Mouse (Mus musculus) heart, embryonic 14.5 days (tissue): ENCODE results near the gene Ankrd42. TPM values are rescaled to one million over a fixed set of nuclear protein-coding genes. Genes with fewer than 3 reads are reported as not detected.

ENCODE experiments used
- ATAC-seq: fragments of 200-750 bp; cut with Nextera tagmentation; 2 replicates; pipeline ENCODE4 v1.8.0; 2017; ENCODE audit warnings: low read depth, moderate TSS enrichment; ENCODE audit not compliant: insufficient number of reproducible peaks, insufficient read depth, low FRiP score
- H3K27ac ChIP-seq, 2 experiments: fragments of 200-500 bp in 1 of 2; fragments of 300-500 bp in 1 of 2; sonication (generic) in 1 of 2; replicated peaks in 1 of 2; 2 replicates each; pipeline ENCODE4 v1.5.1; 2012 to 2014; ENCODE audit warnings: low read depth in 2 of 2, low read length in 2 of 2, control low read depth in 1 of 2, mild to moderate bottlenecking in 1 of 2, mixed read lengths in 1 of 2; ENCODE audit not compliant: control insufficient read depth in 1 of 2, insufficient read depth in 1 of 2
- H3K27me3 ChIP-seq: fragments of 300-500 bp; sonication (generic); 2 replicates; pipeline ENCODE4 v1.6.1; 2014; ENCODE audit warnings: mild to moderate bottlenecking, low read length, control low read depth; ENCODE audit not compliant: control insufficient read depth, insufficient read depth
- H3K36me3 ChIP-seq: fragments of 300-500 bp; sonication (generic); 2 replicates; pipeline ENCODE4 v1.6.1; 2014; ENCODE audit warnings: mild to moderate bottlenecking, control low read depth, low read length, mixed read lengths; ENCODE audit not compliant: control insufficient read depth, insufficient read depth
- H3K4me1 ChIP-seq, 2 experiments: fragments of 200-500 bp in 1 of 2; fragments of 300-500 bp in 1 of 2; sonication (generic) in 1 of 2; 2 replicates each; pipeline ENCODE4 v1.6.1; 2012 to 2014; ENCODE audit warnings: low read length in 2 of 2, control low read depth in 1 of 2, mixed read lengths in 1 of 2; ENCODE audit not compliant: control insufficient read depth in 2 of 2, insufficient read depth in 2 of 2
- H3K4me2 ChIP-seq: fragments of 300-500 bp; sonication (generic); 2 replicates; pipeline ENCODE4 v1.6.1; 2014; ENCODE audit warnings: mild to moderate bottlenecking, low read length
- H3K4me3 ChIP-seq, 2 experiments: fragments of 200-500 bp in 1 of 2; fragments of 300-500 bp in 1 of 2; sonication (generic) in 1 of 2; 2 replicates each; pipeline ENCODE4 v1.5.1; 2012 to 2014; ENCODE audit warnings: low read length in 2 of 2, mild to moderate bottlenecking in 2 of 2, control low read depth in 1 of 2, low read depth in 1 of 2, moderate library complexity in 1 of 2; ENCODE audit not compliant: control insufficient read depth in 1 of 2, insufficient read depth in 1 of 2
- H3K9ac ChIP-seq: fragments of 300-500 bp; sonication (generic); 2 replicates; pipeline ENCODE4 v1.6.1; 2014; ENCODE audit warnings: mild to moderate bottlenecking, low read length
- H3K9me3 ChIP-seq: fragments of 300-500 bp; sonication (generic); 2 replicates; pipeline ENCODE4 v1.6.1; 2016; ENCODE audit warnings: low read length, control low read depth; ENCODE audit not compliant: control insufficient read depth
- WGBS: fragments of 180-500 bp; shearing (Covaris S2); extraction: QIAGEN DNeasy Blood & Tissue Kit; methylation state at CpG from one replicate; pipeline ENCODE4 v1.1.7; 2014; 5-methylcytosine and 5-hydroxymethylcytosine counted together
- polyA plus RNA-seq: library from polyadenylated mRNA; unstranded; fragments of >200 nt; fragmentation: Nextera tagmentation; extraction: Ambion mirVana; gene quantifications from 2 replicates; pipeline ENCODE4 v1.2.1, GENCODE M21; 2014

Gene Ankrd42
- polyA plus RNA-seq, 1 experiment from 2014 or later = 2.6 TPM

GRCm38 (mm10) chr7:92560986-92561876, 75.7 kb downstream of the Ankrd42 start, which contains the start of gene Ccdc90b:
Gene Ccdc90b, plus strand, starts transcription at chr7:92561149.
- ATAC-seq = peak; percentile 98
- Histone ChIP-seq H3K27ac (peak within 1 kb of the TSS; percentile 93 to 94), H3K36me3 (peaks cover 10% of the 10 kb centered on the region), H3K27me3 (no peaks in the 10 kb centered on the region), H3K9ac (peak within 1 kb of the TSS; percentile 84), H3K4me1 (peaks cover 0 to 4% of the 10 kb centered on the region in 2 experiments; a peak in 2 of 4 replicates), H3K9me3 (no peaks in the 10 kb centered on the region), H3K4me2 (peak within 1 kb of the TSS; percentile 83), H3K4me3 (peak within 1 kb of the TSS; percentile 77 to 78)
- WGBS = under 1% methylated on average over 60 of the region's 60 CpGs

DNA sequence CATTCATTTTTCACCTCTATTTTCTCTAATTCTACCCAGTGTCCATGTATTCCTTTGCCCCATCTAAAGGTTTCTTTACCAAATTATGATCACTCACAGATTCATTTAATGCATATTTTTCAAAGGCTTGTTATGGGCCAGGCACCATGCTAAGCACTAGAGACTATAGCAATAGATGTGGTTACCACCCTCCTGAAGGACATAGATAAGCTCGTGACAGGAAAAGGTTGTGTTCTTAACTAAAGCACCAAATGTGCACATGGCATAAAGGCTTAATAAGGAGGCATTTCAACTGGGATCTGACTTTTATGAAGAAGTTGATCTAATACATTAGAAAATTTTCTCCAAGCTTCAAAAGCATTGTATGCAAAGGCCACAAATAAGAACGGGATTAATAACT, 78.2 kb downstream of the Ankrd42 start:
- Histone ChIP-seq H3K9me3 (no peaks in the 10 kb centered on the region), H3K4me1 (peaks cover 0 to 4% of the 10 kb centered on the region in 2 experiments; a peak in 2 of 4 replicates), H3K9ac (no peak overlapping the region), H3K27ac (no peak overlapping the region), H3K27me3 (no peaks in the 10 kb centered on the region), H3K4me3 (no peak overlapping the region), H3K4me2 (no peak overlapping the region), H3K36me3 (0 out of 2 replicates have a peak, but pooled peaks cover 3% of the 10 kb centered on the region)
- no peak for ATAC-seq
- 85% methylated on average over 2 of the region's 2 CpGs for WGBS

DNA sequence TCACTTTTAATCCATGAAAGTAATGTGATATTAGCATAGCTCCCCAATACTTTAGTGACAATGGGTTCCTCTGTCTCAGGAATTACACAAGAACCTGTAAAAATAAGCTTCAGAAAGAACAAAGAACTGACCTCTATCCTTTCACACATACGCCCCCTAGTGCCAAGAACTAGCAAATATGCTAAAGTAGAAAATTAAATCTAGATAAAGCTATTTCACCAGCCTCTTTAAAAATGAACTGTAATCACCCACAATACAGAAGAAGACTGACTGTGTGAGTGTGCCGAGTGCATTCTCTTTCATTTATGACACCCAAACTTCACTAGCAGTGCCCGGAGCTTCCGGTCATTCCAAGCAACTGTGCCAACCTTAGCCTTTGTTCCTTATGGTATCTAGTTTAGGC, 86.0 kb downstream of the Ankrd42 start:
- Histone ChIP-seq H3K9ac (no peak overlapping the region), H3K36me3 (no peaks in the 10 kb centered on the region), H3K4me2 (no peak overlapping the region), H3K27me3 (no peaks in the 10 kb centered on the region), H3K27ac (no peak overlapping the region), H3K4me3 (no peak overlapping the region), H3K4me1 (no peaks in the 10 kb centered on the region), H3K9me3 (no peaks in the 10 kb centered on the region)
- ATAC-seq = no peak
- WGBS = 48% methylated on average over 4 of the region's 4 CpGs

- ATAC-seq = no peak
- WGBS = 83% methylated on average over 6 of the region's 6 CpGs
- no peaks in the 10 kb centered on the region for H3K9me3 ChIP-seq
- H3K27ac ChIP-seq = no peak overlapping the region
- no peak overlapping the region for H3K4me2 ChIP-seq
- H3K27me3 ChIP-seq = no peaks in the 10 kb centered on the region
- H3K4me1 ChIP-seq = no peaks in the 10 kb centered on the region
- no peak overlapping the region for H3K9ac ChIP-seq
- H3K36me3 ChIP-seq = no peaks in the 10 kb centered on the region
- H3K4me3 ChIP-seq = no peak overlapping the region
Measured at GRCm38 (mm10) chr7:92550248-92550989, 86.5 kb downstream of the Ankrd42 start.

DNA sequence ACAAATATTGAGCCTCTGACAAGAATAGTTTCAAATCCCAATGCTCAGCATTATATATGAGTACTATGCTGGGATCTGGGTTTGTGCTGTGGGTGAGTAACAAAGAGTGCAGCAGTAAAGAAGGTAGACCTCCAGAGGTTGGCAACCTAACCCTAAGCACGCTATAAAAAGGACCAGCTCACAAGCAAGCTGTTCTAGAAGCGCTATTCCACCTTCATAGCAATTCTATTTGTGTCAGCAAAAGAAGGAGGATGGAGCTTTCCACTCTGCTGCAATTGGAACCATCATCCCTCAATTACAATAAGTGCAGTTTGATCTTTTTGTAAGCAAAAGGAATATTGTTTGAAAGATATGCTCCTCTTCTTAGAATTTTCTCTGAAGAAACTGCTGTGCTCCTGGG, 90.2 kb downstream of the Ankrd42 start:
- no peak overlapping the region for H3K4me3 ChIP-seq
- H3K27ac ChIP-seq = no peak overlapping the region
- H3K9me3 ChIP-seq = no peaks in the 10 kb centered on the region
- H3K4me1 ChIP-seq = no peaks in the 10 kb centered on the region
- no peaks in the 10 kb centered on the region for H3K27me3 ChIP-seq
- no peak overlapping the region for H3K9ac ChIP-seq
- no peak for ATAC-seq
- H3K36me3 ChIP-seq = no peaks in the 10 kb centered on the region
- 65% methylated on average over 2 of the region's 2 CpGs for WGBS
- H3K4me2 ChIP-seq = no peak overlapping the region

DNA sequence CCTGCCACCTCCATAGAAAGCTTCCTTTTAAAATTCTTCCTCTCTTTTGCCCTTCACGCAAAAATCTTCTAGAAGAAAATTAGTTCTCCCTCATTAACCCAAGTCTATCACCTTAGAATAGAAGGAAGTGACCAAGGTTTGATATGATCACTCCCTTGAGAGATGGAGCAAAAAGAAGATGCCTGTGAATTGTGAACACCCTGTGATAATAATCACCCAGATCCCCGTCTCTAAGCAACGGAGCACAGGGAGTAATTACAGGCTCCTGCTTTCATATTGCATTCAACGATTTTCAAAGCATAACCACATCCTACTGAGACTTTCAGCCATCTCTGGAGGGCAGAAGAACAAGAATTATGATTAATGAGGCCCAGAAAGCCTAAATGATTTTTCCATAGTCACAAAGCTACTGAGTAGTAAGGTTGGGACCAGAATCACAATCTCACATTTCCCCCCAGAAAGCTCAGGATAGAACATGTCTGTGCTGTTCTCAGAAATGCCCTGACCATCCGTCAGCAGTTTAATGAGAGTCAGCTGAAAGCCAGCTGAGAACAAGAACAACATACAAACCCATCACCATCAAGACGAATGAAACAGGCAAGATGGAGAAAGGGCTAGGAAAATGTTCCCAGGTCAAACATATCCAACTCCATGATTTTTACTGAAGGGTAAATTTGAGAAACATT, 104.4 kb downstream of the Ankrd42 start:
- Histone ChIP-seq H3K9ac (no peak overlapping the region), H3K27ac (no peak overlapping the region), H3K9me3 (no peaks in the 10 kb centered on the region), H3K4me2 (no peak overlapping the region), H3K4me3 (no peak overlapping the region), H3K4me1 (no peaks in the 10 kb centered on the region), H3K27me3 (no peaks in the 10 kb centered on the region), H3K36me3 (no peaks in the 10 kb centered on the region)
- ATAC-seq = no peak
- WGBS = 70% methylated on average over 6 of the region's 6 CpGs
